Comparison of ENCODE assay signal across 8 mouse cellular contexts in genomic region chr1:133798821-133799415, GRCm38 (mm10). TPM values are rescaled to one million over a fixed set of nuclear protein-coding genes. Genes with fewer than 3 reads are reported as not detected.
A peak's percentile ranks its signal among the peaks of the same experiment; 100 is the strongest.
DNase-seq lines count a peak whose midpoint lies in the region; ATAC-seq and TF ChIP-seq lines count a peak whose summit lies in the region.

No protein-coding gene starts in this region.

- no peaks in the 10 kb centered on the region for H3K9me3 ChIP-seq in heart, embryonic 10.5 days
- no peaks in the 10 kb centered on the region for H3K9me3 ChIP-seq in CH12.LX (replicated peaks; ENCODE audit: low read length)
- no peaks in the 10 kb centered on the region for H3K9me3 ChIP-seq in forebrain, postnatal 0 days (ENCODE audit: low read length)
- H3K9me3 ChIP-seq in liver, embryonic 13.5 days (replicated peaks) = no peaks in the 10 kb centered on the region

- no peaks in the 10 kb centered on the region for H3K27me3 ChIP-seq in heart, embryonic 10.5 days (ENCODE audit: insufficient read depth, poor library complexity, severe bottlenecking)
- peaks cover 12% of the 10 kb centered on the region for H3K27me3 ChIP-seq in CH12.LX (replicated peaks)
- H3K27me3 ChIP-seq in forebrain, postnatal 0 days (ENCODE audit: insufficient read depth, low read length) = no peaks in the 10 kb centered on the region
- no peaks in the 10 kb centered on the region for H3K27me3 ChIP-seq in liver, embryonic 13.5 days

- H3K9ac ChIP-seq in CH12.LX (ENCODE audit: insufficient read depth, low read depth) = no peak overlapping the region
- H3K9ac ChIP-seq in forebrain, postnatal 0 days = no peak overlapping the region
- peak overlapping the region; percentile 97 for H3K9ac ChIP-seq in liver, embryonic 13.5 days

- H3K79me2 ChIP-seq in CH12.LX (replicated peaks; ENCODE audit: control insufficient read depth, extremely low read depth, insufficient read depth, poor library complexity, severe bottlenecking) = no peaks in the 10 kb centered on the region

- no peak for TF ChIP-seq EP300 in CH12.LX (IDR thresholded peaks at IDR 0.05; ENCODE audit: low read length)

- no peak for TF ChIP-seq CTCF in CH12.LX (conservative IDR thresholded peaks at IDR 0.05 in 1 of 2, IDR thresholded peaks at IDR 0.05 in 1 of 2; ENCODE audit: low read depth in 2 of 2, low read length in 2 of 2)
- no peak for TF ChIP-seq CTCF in forebrain, postnatal 0 days (IDR thresholded peaks at IDR 0.05; ENCODE audit: low read depth)

- dilution Hi-C loops in CH12.LX (cut with MboI; ENCODE audit: extremely low pct_ligation_motif_present, extremely low pct_unique_long_range_greater_than_20kb, low sequenced_read_pairs) = no loop called here

- no peak overlapping the region for H3K4me2 ChIP-seq in CH12.LX (ENCODE audit: insufficient read depth, low read depth, poor library complexity, severe bottlenecking)
- H3K4me2 ChIP-seq in forebrain, postnatal 0 days (ENCODE audit: low read depth) = peak overlapping the region; percentile 76
- peak overlapping the region; percentile 95 for H3K4me2 ChIP-seq in liver, embryonic 13.5 days

- peaks cover 10% of the 10 kb centered on the region; the same call in 1 of the 2 replicates for H3K36me3 ChIP-seq in heart, embryonic 10.5 days
- H3K36me3 ChIP-seq in CH12.LX (replicated peaks in 1 of 2; ENCODE audit: control insufficient read depth in 1 of 2, insufficient read depth in 1 of 2, low read length in 1 of 2) = peaks cover 0 to 4% of the 10 kb centered on the region in 2 experiments
- H3K36me3 ChIP-seq in forebrain, postnatal 0 days (ENCODE audit: insufficient read depth) = no peaks in the 10 kb centered on the region
- H3K36me3 ChIP-seq in liver, embryonic 13.5 days = peaks cover 29% of the 10 kb centered on the region

- TF ChIP-seq RAD21 in CH12.LX (IDR thresholded peaks at IDR 0.05; ENCODE audit: low read depth, low read length) = no peak

- no peak for DNase-seq in heart, embryonic 10.5 days (ENCODE audit: low spot score)
- DNase-seq in heart, postnatal 36 days = no peak
- no peak for DNase-seq in CH12.LX (ENCODE audit: extremely low read depth)
- DNase-seq in forebrain, postnatal 0 days = no peak
- no peak for DNase-seq in liver, embryonic 13.5 days
- DNase-seq in embryo, embryonic 11 days = no peak

- peak overlapping the region; percentile 87 for H3K27ac ChIP-seq in heart, embryonic 10.5 days
- no peak overlapping the region for H3K27ac ChIP-seq in CH12.LX (ENCODE audit: insufficient read depth, low read depth)
- no peak overlapping the region for H3K27ac ChIP-seq in forebrain, postnatal 0 days (ENCODE audit: low read depth, low read length)
- H3K27ac ChIP-seq in liver, embryonic 13.5 days = peak overlapping the region; percentile 99

- peaks cover 63% of the 10 kb centered on the region for H3K4me1 ChIP-seq in heart, embryonic 10.5 days
- H3K4me1 ChIP-seq in CH12.LX (ENCODE audit: control insufficient read depth in 1 of 2, insufficient read depth in 2 of 2) = peaks cover 12 to 37% of the 10 kb centered on the region in 2 experiments
- H3K4me1 ChIP-seq in forebrain, postnatal 0 days (ENCODE audit: insufficient read depth) = peaks cover 8% of the 10 kb centered on the region; the same call in 1 of the 2 replicates
- peaks cover 86% of the 10 kb centered on the region for H3K4me1 ChIP-seq in liver, embryonic 13.5 days (replicated peaks)

- intact Hi-C loops in heart, postnatal 36 days (cut with DNase I) = loop anchor here (2.0 kb wide), 1 partner anchor 62 kb away; no protein-coding TSS in a partner anchor

- H3K4me3 ChIP-seq in heart, embryonic 10.5 days = peak overlapping the region; percentile 80
- no peak overlapping the region for H3K4me3 ChIP-seq in CH12.LX (replicated peaks in 1 of 3; ENCODE audit: low read depth in 2 of 3, low read length in 2 of 3, poor library complexity in 1 of 3)
- H3K4me3 ChIP-seq in forebrain, postnatal 0 days (ENCODE audit: low read depth, low read length) = no peak overlapping the region
- peak overlapping the region; percentile 92 for H3K4me3 ChIP-seq in liver, embryonic 13.5 days (replicated peaks)

- in situ Hi-C loops in CH12.LX (cut with MboI; ENCODE audit: low pct_ligation_motif_present, low pct_unique_long_range_greater_than_20kb, low sequenced_read_pairs) = no loop called here

- WGBS in heart, embryonic 10.5 days = 46% methylated on average over 1 of the region's 1 CpGs
- WGBS in forebrain, postnatal 0 days = 88% methylated on average over 1 of the region's 1 CpGs
- 38% methylated on average over 1 of the region's 1 CpGs for WGBS in liver, embryonic 13.5 days (ENCODE audit: insufficient replicate concordance)

- TF ChIP-seq POLR2A in CH12.LX (IDR thresholded peaks at IDR 0.05; ENCODE audit: low read depth, low read length) = no peak

- no peak for ATAC-seq in forebrain, postnatal 0 days
- ATAC-seq in liver, embryonic 13.5 days (ENCODE audit: low read depth) = no peak
- no peak for ATAC-seq in megakaryocyte progenitor cell, adult 5-6 weeks (replicated peaks; ENCODE audit: poor library complexity)
- no peak for ATAC-seq in activated CD4-positive, CD25-positive, alpha-beta regulatory T cell, adult 4 months

TF ChIP-seq in CH12.LX, 34 proteins besides CTCF, POLR2A, EP300 and RAD21:
- TF ChIP-seq MAX (IDR thresholded peaks at IDR 0.05; ENCODE audit: low read length) (no peak), MXI1 (IDR thresholded peaks at IDR 0.05; ENCODE audit: low read depth, low read length) (0 out of 2 replicates have a peak, but pooled peaks have one; percentile 13)
TF ChIP-seq in CH12.LX: peak in this region for 1.

RNA-seq across cellular contexts. Expression of gene Atp2b4, which starts 1.9 kb away (rescaled TPM):
- polyA plus RNA-seq in heart, embryonic 10.5 days (2016; fragmentation: Nextera tagmentation; extraction: Ambion mirVana) = 15.2 and 26.4 TPM in 2 replicates
- total RNA-seq in heart, postnatal 36 days (2021) = 10 to 100 TPM; 19.5 to 23.7 TPM
- total RNA-seq in CH12.LX (2012; rRNA removed) (15.9 and 17.5 TPM in 2 replicates), CH12.LX (2014; rRNA removed) (5.8 and 6.9 TPM in 2 replicates)
- polyA plus RNA-seq in CH12.LX (2012; ENCODE audit: insufficient read length, low read depth) = 16.2 and 18.4 TPM in 2 replicates
- total RNA-seq in forebrain, postnatal 0 days (2014; rRNA removed) = 60.2 and 69.1 TPM in 2 replicates
- polyA plus RNA-seq in forebrain, postnatal 0 days (2015; fragmentation: Nextera tagmentation; extraction: Ambion mirVana) = 6.5 and 11.4 TPM in 2 replicates
- 27.5 and 28.8 TPM in 2 replicates for polyA plus RNA-seq in liver, embryonic 13.5 days (2015; fragmentation: Nextera tagmentation; extraction: Ambion mirVana)
- total RNA-seq in megakaryocyte progenitor cell, adult 5-6 weeks (2015) = 33.6 and 40.5 TPM in 2 replicates
- total RNA-seq in megakaryocyte progenitor cell, adult 5-6 weeks (2017) = 30.7 and 34.7 TPM in 2 replicates
- polyA plus RNA-seq in activated CD4-positive, CD25-positive, alpha-beta regulatory T cell, adult 4 months (2017; shearing (Covaris generic)) = 10 to 100 TPM; 17.8 to 19.0 TPM

Comparison
In these comparisons a context has a peak if more than half of its experiments do, and no peak if none do; other contexts are left out.
1. H3K27ac ChIP-seq: peak in heart, embryonic 10.5 days (single experiment) and liver, embryonic 13.5 days (single experiment); none in CH12.LX (single experiment) and forebrain, postnatal 0 days (single experiment).
2. H3K4me3 ChIP-seq: peak in heart, embryonic 10.5 days (single experiment) and liver, embryonic 13.5 days (single experiment); none in CH12.LX (0 of 3) and forebrain, postnatal 0 days (single experiment).